Mouse (Mus musculus) layer of hippocampus, adult 18-20 months (tissue): Measurements from ENCODE around the gene Camta1. TPM values are rescaled to one million over a fixed set of nuclear protein-coding genes. Genes with fewer than 3 reads are reported as not detected.
A peak's percentile ranks its signal among the peaks of the same experiment; 100 is the strongest.

Experiments
- DNase-seq, 2 experiments: peaks; one replicate each; pipeline ENCODE4 v3.0.0; 2022; ENCODE audit warnings: low spot score in 2 of 2
- total RNA-seq, 2 experiments: library from RNA; stranded (reverse); gene quantifications; 2 replicates each; pipeline ENCODE4 v1.2.3; 2021

Gene Camta1
- total RNA-seq, 2 experiments from 2014 or later, result 279 to 302 TPM

DNA sequence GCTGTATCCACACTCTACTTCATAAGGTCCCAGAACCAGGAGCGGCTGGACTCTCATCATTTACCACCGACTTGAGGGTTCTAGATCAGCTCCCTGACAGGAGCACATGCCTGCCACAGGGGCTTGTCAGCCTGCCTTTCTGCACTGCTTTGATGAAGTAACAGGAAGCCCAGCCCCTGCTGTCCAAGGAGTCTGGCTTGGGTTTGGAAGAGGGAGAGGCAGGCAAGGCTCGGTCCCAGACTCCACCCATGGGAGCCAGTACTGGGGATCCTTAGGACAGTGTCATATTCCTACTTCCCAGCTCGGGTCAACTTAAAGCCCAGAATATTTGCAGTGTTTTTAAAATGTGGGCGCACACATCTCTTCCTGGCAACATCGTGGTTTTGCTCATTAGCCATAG lies 694.7 kb downstream of the Camta1 start:
- DNase-seq, result no peak

DNA sequence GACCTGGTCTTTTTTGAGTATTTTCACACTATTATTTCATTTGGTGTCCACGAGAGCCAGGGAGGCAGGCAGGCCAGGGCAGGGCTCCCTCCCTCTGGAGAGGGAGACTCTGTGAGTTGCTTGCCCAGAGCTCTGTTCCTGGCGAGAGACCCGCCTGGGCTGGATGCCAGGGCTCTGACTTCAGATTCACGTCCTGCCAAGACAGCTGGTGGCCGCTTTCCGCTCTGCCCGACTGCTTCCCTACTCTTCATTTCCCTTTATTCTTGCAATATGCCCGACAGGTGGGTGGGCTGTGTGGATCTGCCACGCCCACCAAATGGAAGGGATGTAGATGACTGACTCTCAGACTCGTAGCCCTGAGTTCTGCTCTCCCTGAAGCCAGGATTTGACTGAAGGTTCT lies 696.1 kb downstream of the Camta1 start:
- peak; percentile 78 to 92 for DNase-seq

DNA sequence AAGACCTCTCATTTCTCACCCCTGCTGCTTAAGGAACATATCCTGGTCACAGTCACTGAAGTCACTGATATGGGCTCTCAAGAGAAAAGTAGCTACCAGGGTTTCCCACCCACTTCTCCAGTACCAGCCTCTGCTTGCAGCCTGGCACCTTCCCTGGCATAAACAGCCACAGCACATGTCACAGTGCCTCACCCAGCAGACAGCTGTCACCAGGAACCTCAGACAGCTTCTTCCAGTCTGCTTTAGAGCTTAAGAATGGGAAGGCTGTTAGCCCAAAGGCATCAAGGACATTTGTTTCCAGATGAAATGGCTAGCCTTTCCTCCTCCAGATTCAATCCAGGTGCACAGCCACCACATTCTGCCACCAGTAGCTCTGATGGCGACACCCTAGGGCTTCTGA lies 697.4 kb downstream of the Camta1 start:
- no peak for DNase-seq

DNA sequence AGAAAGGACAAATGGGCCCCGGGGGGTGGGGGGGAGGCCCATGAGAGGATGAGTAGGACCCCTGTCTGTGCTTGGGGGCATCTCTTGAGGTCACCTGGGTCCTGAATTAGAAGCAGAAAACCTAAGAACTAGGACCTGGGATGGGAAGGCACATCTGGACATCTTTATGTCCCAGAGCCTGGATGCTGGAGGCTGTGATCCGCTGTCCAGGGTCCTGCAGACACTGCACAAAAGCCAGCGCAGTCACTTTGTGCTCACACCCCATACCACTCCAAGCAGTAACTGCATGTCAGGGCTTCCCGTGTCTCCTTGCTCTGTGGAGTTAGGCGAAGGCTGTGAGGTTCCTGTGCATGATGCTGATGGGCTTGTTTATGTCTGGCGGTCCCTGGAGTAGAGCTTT lies 699.8 kb downstream of the Camta1 start:
- no peak for DNase-seq

DNA sequence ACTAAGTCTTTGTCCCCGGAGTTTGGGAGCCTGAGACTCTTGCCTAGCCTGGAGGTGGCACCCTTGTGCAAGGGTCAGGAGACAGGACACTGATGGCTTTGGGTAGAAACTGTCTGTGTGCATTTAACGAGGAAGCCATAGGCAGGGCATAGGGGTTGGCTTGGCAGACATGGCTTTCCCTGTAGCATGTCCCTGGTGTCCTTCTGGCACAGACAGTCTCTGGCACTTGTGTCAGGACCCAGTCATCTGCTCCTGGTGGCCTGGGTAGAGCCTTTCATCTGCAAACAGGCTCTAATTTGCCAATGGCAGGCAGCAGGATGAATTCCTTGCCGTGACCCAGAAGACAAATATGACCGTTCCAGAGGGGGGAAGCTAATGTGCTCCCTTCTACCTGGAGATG lies 700.7 kb downstream of the Camta1 start:
- DNase-seq, result no peak

DNA sequence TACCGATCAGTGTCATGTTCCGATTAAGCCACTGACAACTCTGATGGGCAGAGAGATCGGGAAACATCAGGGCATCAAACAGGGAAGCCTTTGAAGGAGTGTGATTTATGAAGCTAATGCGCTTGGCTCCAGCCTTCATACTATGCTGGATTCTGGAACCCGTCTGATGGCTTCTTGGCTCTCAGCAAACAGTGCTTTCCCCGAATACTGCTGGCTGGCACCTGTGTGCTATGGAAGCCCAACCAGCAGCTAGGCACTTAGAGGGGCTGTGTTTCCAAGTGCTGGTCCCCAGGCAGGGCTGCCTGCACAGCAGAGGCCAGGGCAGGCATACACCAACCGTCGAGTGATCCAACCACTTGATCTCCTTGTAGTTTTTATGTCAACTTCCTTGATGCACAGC lies 701.2 kb downstream of the Camta1 start:
- no peak for DNase-seq

DNA sequence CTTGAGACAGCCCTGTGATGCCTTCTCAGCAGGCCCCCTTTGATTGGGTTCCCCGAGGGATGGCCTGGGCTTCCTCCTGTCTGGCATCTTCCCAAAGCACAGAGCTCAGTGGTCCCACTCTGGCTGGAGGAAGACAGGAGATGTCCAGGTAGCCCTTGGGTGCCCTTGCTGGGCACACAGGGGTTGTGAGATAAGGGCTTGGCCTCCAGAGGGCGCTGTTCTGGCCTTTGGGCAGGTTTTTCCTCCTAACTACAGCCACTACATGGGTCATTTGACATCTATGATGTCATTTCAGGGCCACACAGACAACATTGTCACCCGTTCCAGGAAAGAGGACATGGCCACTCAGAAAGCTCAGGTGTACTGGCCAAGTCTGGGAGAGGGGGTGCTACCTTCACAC lies 703.4 kb downstream of the Camta1 start:
- DNase-seq, result no peak

DNA sequence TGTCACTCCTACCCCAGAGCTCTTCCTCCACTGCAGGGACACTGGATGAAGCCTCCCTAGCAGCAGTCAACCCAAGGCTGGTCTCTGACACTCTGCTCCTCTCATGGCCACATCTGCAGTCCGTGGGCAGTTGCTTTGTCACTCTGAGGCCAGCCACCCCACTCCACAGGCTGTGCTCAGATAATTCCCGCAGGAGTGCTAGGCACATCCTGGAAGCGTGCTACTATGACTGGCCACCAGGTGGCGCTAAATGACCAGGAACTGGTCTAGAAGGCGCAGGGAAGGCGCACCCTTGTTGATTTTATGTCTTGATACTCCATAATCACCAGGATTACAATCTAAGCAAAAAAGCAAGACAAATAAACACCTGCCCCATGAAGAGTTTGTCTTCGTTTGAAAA lies 704.8 kb downstream of the Camta1 start:
- peak; percentile 84 to 94 for DNase-seq

DNA sequence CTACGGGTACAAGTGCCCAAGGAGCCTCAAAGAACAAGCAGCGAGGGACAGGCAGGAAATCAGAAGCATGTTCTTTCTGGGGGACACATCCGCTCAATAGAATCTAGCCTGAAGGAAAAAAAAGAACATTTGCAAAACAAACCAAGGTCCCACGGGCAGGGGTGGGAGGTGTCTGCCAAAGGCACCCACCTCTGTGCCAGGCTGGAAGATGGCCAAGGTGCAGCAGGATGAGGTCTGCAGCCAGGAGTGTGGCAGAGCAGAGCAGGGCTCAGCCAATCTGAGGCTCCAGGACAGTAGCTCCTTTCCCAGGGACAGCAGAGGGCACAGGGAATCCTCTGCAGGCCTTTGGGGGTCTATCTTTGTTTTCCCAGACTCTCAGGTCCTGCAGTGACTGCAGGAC lies 706.1 kb downstream of the Camta1 start:
- DNase-seq, result no peak

DNA sequence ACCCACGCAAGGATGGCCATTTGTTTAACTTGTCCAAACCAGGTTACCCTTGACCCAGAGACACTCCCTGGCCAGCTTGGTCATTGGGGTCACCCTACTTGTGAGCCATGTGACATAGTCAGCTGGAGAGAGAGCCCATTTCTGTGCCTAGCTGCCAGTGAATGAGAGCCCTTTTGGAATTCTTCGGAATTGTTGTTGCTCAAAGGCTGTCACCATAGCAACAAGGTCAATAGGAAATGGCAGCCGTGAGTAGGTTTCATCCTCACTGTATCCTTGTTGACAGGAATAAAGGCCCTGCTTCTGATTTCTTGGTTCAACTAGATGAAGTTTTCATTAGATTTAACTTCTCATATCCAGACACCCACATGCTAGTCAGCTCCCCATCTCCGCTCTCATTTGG lies 707.4 kb downstream of the Camta1 start:
- no peak for DNase-seq

DNA sequence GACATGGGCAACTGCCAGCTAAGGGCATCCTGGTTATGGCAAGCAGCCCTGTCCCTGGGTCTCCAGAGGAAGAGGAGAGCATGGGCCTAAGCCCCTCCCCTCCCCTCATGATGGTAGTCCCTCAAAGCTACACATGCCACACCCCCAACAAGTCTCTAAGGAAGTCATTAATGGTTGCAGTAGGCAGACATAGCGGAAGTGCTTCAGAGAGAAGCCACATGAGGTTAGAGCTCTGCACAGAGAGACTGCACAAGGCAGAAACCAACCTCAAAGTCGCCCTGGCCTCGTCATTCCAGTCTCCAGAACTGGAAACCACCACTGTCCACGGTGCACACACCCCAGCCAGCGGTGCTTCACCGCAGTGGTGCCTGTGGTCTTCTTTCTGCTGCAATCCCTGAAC lies 709.7 kb downstream of the Camta1 start:
- no peak for DNase-seq

DNA sequence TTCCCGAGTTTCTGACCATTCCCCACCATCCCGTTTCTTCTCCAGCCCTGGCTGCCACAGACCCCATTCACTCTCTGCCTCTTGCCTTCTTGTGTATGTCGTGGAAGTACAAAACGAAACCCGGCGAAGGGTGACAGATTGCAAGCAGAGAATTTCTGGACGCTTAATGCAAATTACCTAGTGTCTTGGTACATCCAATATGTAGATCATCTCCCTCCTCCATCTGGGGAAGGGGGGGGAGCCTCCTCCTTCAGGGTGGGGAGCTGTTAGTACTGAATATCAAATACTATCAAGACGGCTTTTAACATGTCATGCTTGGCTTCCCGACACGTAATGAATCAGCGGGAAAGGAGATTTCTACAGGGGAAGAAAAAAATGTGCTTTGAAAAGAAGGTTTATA lies 710.8 kb downstream of the Camta1 start:
- DNase-seq, result peak in 1 of 2 experiments; percentile 79

DNA sequence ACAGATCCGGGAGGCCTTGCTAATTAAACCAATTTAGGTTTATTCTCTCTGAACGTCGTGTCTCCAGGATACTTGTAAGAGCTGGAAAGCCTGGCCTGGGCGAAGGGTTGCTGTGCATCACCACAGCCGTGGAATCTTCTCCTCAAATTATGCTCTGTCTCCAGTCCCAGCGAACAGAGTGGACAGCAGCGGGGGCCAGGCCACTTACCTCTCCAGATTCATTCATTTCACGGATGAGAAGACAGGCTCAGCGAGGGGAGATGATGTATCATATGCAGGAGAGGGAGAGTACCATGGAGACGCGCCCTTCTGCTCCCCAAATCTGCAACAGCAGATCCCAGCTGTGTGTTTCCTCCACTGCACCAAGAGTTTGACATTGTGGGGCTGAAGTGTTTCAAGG lies 711.6 kb downstream of the Camta1 start:
- no peak for DNase-seq

DNA sequence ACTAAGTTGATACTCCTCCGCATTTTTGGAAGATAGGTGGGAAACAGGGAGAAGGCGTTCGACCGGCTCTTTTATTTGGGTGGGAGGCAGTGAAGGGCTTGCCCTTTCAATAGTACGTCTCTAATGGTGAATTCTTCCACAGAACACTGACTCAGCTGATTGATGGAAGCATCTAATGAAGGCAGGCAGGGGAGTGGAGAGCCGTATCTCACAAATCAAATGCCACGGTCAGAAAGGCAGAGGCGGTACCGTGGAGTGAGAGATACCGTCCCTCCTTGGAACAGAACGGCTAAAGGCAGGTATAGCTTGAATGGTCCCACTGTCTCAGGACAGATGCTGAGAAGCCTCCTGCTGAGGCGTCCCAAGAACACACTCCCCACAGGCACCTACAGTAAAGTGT lies 714.1 kb downstream of the Camta1 start:
- DNase-seq, result no peak

DNA sequence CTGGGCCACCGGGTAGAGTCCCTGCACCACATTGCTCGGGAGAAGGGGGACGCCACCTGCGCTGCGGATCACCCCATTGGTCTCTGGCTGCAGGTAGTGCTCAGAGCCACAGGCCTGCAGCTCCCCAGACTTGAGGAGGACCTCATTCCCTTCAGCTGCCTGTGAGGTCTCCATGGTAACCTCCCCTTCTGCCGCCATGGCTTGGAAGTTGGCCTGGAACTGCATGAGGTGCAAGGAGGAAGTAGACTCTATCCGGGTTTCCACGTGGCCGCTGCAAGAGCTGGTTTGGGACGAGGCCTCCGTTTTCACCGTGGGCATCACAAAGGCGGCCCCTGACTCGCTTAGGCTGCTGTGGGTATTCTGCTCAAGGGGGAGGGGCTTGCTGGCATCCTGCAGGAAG lies 717.6 kb downstream of the Camta1 start:
- DNase-seq, result no peak

DNA sequence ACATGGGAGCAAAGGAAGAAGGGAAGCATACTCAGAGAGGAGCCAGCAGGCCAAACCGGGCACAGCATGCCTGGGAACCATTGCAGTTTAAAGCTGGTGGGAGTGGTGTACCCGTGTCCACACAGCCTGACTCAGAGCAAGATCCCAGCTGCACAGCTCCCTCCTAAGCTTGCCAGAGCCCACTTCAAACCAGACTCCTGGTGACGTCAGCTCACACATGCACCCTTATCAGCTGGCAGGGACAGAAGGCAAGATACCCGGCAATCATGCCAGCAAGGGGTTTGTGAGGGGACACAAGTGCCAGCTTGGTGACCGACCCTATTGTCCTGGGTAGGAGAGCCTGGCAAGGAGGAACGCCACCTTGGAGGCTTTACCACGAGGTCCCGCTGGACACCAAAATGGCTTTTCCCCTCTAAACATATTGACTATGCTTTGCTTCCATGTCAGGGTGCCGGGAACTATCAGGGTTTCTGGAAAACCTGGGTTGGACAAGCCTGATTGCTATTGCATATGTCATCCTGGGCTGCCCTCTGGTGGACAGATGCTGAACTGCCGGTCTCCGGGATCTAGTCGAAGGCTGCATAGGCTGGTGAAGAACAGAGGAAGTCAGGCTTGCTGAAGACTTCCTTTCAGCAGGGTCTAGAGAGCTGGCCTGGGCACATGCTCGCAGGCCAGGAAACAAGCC lies 720.3 kb downstream of the Camta1 start:
- DNase-seq, result peak; percentile 93 to 100

DNA sequence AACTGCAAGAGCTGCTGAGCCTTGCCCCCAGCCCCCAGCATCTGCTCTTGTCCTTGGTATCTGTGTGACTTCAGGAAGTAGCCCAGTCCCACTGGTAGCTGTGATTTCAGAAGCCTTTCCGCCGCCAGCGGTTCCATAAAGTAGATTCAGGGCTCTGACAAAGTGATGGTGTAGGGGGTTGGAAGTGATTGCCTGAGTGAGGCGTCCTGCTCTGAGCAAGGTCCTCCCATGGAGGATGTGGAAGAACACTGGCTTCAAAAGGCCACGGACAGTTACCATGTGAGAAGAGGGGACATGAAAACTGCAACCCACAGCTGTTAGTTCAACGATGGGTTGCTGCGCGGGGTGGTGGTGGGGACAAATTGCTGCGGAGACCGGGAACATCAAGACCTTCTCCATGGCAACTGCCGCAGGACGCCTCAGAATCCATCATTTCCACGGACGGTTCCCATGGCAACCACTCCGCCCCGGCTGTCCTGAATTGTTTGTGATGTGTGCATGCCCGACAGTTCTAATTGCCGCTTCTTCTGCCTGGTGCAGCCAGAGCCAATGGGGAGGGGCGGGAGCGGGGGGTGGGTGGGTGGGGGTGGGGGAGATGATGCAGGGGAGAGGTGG lies 721.2 kb downstream of the Camta1 start:
- peak; percentile 92 to 98 for DNase-seq

DNA sequence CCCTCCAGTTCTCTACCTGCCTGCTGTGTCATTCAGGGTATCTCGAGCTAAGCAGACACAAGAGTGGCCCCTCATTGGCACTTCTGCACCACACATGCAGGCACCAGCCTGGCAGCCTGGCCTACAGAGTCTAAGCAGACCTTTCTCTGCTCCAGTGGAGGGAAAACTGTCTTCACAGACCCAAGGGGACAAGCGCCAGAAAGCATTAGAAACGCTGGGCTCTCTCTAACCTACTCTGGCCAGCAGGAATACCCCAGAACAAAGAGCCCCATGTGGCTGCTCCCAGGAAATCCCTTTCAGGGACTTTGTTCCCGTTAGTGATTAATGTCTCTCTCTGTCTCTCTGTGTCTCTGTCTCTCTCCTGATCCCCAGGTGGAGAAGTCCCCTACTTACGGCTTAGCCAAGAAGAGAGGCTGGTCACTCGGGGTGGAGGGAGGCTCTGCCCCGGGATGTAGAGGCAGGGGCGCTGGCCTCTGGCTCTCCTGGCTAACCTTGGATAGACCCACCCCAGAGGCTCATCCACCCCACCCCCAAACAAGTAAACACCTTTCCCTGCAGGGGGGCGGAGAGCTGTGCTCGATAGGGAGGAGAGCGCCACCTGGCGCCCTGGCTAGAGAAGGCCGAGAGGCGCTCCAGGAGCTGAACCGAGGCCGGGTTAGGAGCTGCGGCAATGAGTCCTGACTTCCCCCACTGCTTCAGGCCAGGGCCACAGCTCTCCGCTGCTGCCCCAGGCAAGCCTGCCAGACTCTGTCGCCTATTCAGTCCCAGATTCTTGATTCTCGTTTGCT lies 722.4 kb downstream of the Camta1 start:
- DNase-seq, result peak; percentile 85 to 94

DNA sequence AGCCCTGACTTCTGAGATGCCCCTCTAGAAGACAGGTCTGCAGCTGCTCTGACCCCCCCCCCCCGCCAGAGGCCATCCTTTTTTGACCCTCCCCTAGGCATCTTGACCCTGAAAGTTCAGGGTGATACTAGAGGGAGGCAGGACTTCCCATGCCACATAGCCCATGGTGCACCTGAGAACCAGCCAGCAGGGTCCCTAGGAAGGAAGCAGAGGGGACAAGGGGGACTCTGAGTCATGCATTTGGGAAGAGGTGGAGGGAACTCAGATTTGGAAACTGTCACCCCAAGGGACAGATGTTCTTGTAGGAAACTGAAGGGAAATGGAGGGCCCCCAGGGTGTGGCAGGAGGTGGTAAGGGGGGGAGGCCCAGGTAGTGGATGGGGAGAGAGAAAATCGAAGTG lies 723.1 kb downstream of the Camta1 start:
- no peak for DNase-seq

DNA sequence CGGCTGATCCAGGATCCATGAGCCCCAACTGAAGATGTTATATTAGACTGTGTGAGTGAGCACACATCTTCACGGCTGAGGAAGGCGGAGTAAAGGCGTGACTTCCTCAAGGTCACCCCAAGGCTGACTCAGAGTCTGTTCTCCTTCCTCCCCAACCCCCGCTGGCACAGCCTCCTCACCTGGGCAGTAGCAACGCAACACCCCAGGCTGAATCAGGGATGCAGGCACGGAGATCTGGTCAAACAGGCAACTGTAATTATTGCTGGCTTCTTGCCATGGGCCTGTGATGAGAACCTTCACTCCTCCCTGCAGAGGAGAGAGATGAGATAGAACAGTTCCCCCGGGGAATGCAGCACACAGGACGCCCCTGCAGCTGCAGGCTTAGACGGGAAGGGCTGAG lies 723.5 kb downstream of the Camta1 start:
- DNase-seq, result no peak

DNA sequence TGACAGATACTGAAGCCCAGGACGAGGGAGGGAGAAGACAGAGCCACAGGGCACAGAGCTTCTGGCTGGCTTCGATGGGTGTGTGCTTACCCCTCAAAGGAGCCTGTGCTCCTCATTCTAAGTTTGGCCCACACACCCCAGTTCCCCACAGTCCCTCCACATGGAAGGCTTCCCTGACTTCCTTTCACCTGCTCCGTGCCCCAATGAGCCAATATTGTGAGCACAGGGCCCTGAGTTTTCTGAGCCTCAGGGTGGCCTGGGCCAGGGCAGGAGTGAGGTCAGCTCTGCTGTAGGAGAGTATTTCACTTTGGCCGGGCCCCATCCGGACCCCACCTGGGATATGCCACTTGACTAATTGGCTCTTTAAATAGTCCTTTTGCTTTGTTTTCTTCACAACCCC lies 724.0 kb downstream of the Camta1 start:
- DNase-seq, result no peak

DNA sequence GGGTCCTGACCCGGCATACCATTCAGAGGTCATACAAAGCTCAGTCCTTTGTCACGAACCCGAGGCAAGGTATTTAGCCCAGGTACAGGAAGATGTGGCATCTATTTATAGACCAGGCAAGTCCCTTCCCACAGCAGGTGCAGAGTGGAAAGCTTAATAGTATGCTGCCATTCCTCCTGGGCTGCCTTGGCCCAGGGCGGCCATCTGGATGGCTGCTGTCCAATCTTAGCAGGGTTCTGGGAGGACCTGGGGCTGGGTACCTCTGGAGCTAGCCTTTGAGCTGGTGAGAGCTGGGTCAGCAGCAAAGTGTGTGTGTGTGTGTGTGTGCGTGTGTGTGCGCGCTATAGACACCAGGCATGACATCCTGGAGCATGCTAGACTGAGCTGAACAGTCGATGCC lies 726.2 kb downstream of the Camta1 start:
- DNase-seq, result no peak

DNA sequence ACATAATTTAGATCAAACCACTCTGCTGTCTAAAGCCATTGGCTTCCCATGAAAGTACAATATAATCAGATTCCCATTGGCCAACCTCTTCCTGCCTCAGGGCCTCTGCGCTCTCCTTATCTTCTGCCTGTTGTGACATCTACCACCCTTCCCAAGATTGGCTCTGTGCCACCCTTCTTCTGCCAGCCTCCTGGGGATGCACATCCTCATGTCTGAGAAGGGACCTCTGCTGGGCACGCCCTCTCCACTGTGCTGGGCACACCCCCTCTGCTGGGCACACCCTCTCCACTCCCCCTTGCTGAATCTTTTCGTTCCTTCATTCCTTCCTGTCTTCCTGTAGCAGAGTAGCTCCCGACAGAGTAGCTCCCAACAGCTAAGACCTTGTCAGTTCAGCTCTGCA lies 727.9 kb downstream of the Camta1 start:
- no peak for DNase-seq
